Mouse (Mus musculus): ENCODE measurements around the gene Atp2b4.

Atp2b4 gene

DNA sequence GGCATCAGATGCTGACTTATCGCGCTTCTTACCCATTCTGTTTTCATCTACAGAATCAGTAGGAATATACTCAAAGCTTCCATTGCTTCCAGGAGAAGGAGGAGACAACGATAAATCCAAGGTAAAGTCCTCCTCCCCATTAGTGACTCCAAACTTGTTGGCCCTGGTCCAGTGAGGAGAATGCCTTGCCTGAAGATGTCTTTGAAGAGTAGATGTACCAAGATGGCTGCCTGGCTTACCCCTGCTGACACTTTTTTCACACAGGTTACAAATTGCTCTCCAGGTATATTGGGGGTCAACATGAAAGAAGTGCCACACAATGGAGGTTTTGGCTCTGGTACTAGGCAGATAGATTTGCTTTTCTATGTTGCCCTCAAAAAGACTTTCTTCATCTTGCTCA lies 142.0 kb downstream of the Atp2b4 start:
- no peak for DNase-seq (ENCODE audit: low spot score in 2 of 2)

- no peak for DNase-seq (ENCODE audit: low spot score in 2 of 2)
Measured at GRCm38 (mm10) chr1:133656811-133657210, 144.0 kb downstream of the Atp2b4 start.

GRCm38 (mm10) chr1:133653033-133653432 lies 147.8 kb downstream of the Atp2b4 start:
- no peak for DNase-seq (ENCODE audit: low spot score in 2 of 2)

DNA sequence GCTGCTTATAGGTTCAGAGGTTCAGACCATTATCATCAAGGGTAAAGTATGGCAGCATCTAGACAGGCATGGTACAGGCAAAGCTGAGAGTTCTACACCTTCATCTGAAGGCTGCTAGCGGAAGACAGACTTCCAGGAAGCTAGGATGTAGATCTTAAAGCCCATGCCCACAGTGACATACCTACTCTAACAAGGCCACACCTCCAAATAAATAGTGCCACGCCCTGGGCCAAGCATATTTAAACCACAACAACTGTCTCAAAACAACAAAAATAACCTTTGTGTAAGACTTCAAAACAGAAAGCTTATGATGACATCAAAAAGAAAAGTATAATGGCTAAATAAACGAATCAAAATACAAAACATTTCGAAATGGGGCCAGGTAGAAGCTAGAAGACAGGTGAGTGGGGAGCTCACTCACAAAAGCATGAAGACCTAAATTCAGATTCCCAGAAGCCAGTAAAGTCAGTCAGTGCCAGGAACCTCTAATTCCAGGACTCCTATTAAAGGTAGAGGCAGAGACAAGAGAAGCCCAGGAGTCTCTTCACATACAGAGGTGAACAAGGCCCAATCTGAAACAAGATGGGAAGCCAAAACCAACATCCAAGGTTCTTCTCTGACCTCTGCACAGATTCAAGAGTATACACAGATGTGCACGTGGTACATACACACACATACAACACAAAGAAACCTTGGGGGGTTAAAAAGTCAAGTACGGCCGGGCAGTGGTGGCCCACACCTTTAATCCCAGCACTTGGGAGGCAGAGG lies 150.4 kb downstream of the Atp2b4 start:
- DNase-seq (ENCODE audit: low spot score in 2 of 2) = no peak

Measured in spleen, postnatal 36 days (tissue).